Mouse (Mus musculus): Measurements from ENCODE around the gene Tmem208. TPM values are rescaled to one million over a fixed set of nuclear protein-coding genes. Genes with fewer than 3 reads are reported as not detected.

The Tmem208 gene
- polyA plus RNA-seq, 1 experiment from 2014 or later, result 126 TPM

GRCm38 (mm10) chr8:105359208-105359607 lies 33.1 kb downstream of the Tmem208 start:
- Histone ChIP-seq H3K27ac (ENCODE audit: low read length) (no peak overlapping the region), H3K9me3 (ENCODE audit: control insufficient read depth, low read length) (no peaks in the 10 kb centered on the region), H3K27me3 (replicated peaks; ENCODE audit: control insufficient read depth, insufficient read depth, low read length) (no peaks in the 10 kb centered on the region), H3K4me3 (replicated peaks; ENCODE audit: low read length) (no peak overlapping the region), H3K4me2 (ENCODE audit: low read length) (no peak overlapping the region), H3K36me3 (ENCODE audit: control insufficient read depth, insufficient read depth) (peaks cover 4% of the 10 kb centered on the region; the same call in 1 of the 2 replicates), H3K4me1 (replicated peaks; ENCODE audit: control insufficient read depth, insufficient read depth, low read length) (no peaks in the 10 kb centered on the region), H3K9ac (replicated peaks; ENCODE audit: low read depth, low read length) (no peak overlapping the region)
- no peak for ATAC-seq
- 82% methylated on average over 15 of the region's 15 CpGs for WGBS

GRCm38 (mm10) chr8:105359646-105360045 lies 33.5 kb downstream of the Tmem208 start:
- no peak overlapping the region for H3K9ac ChIP-seq (replicated peaks; ENCODE audit: low read depth, low read length)
- H3K27me3 ChIP-seq (replicated peaks; ENCODE audit: control insufficient read depth, insufficient read depth, low read length), result no peaks in the 10 kb centered on the region
- H3K36me3 ChIP-seq (ENCODE audit: control insufficient read depth, insufficient read depth), result peaks cover 8% of the 10 kb centered on the region
- peak; percentile 26; the same call in 1 of the 2 replicates for ATAC-seq
- no peaks in the 10 kb centered on the region for H3K4me1 ChIP-seq (replicated peaks; ENCODE audit: control insufficient read depth, insufficient read depth, low read length)
- H3K4me2 ChIP-seq (ENCODE audit: low read length), result no peak overlapping the region
- H3K4me3 ChIP-seq (replicated peaks; ENCODE audit: low read length), result no peak overlapping the region
- H3K27ac ChIP-seq (ENCODE audit: low read length), result no peak overlapping the region
- 48% methylated on average over 4 of the region's 4 CpGs for WGBS
- H3K9me3 ChIP-seq (ENCODE audit: control insufficient read depth, low read length), result no peaks in the 10 kb centered on the region

- H3K9ac ChIP-seq (replicated peaks; ENCODE audit: low read depth, low read length), result no peak overlapping the region
- no peak overlapping the region for H3K27ac ChIP-seq (ENCODE audit: low read length)
- no peaks in the 10 kb centered on the region for H3K4me1 ChIP-seq (replicated peaks; ENCODE audit: control insufficient read depth, insufficient read depth, low read length)
- no peaks in the 10 kb centered on the region for H3K9me3 ChIP-seq (ENCODE audit: control insufficient read depth, low read length)
- no peak for ATAC-seq
- peaks cover 3% of the 10 kb centered on the region; the same call in 1 of the 2 replicates for H3K36me3 ChIP-seq (ENCODE audit: control insufficient read depth, insufficient read depth)
- H3K27me3 ChIP-seq (replicated peaks; ENCODE audit: control insufficient read depth, insufficient read depth, low read length), result no peaks in the 10 kb centered on the region
- no peak overlapping the region for H3K4me2 ChIP-seq (ENCODE audit: low read length)
- WGBS, result 71% methylated on average over 12 of the region's 12 CpGs
- H3K4me3 ChIP-seq (replicated peaks; ENCODE audit: low read length), result no peak overlapping the region
These were observed 35.9 kb downstream of the Tmem208 start for GRCm38 (mm10) chr8:105361751-105362702.

- H3K4me2 ChIP-seq (ENCODE audit: low read length), result no peak overlapping the region
- 79% methylated on average over 2 of the region's 2 CpGs for WGBS
- no peak overlapping the region for H3K4me3 ChIP-seq (replicated peaks; ENCODE audit: low read length)
- no peak overlapping the region for H3K9ac ChIP-seq (replicated peaks; ENCODE audit: low read depth, low read length)
- H3K36me3 ChIP-seq (ENCODE audit: control insufficient read depth, insufficient read depth), result peaks cover 3% of the 10 kb centered on the region; the same call in 1 of the 2 replicates
- no peak for ATAC-seq
- no peak overlapping the region for H3K27ac ChIP-seq (ENCODE audit: low read length)
- no peaks in the 10 kb centered on the region for H3K27me3 ChIP-seq (replicated peaks; ENCODE audit: control insufficient read depth, insufficient read depth, low read length)
- no peaks in the 10 kb centered on the region for H3K4me1 ChIP-seq (replicated peaks; ENCODE audit: control insufficient read depth, insufficient read depth, low read length)
- H3K9me3 ChIP-seq (ENCODE audit: control insufficient read depth, low read length), result no peaks in the 10 kb centered on the region
These were observed 41.0 kb downstream of the Tmem208 start for GRCm38 (mm10) chr8:105367107-105367506.

- Histone ChIP-seq H3K9me3 (ENCODE audit: control insufficient read depth, low read length) (no peaks in the 10 kb centered on the region), H3K4me1 (replicated peaks; ENCODE audit: control insufficient read depth, insufficient read depth, low read length) (no peaks in the 10 kb centered on the region; the same call in 1 of the 2 replicates), H3K4me3 (replicated peaks; ENCODE audit: low read length) (no peak overlapping the region), H3K4me2 (ENCODE audit: low read length) (no peak overlapping the region), H3K36me3 (ENCODE audit: control insufficient read depth, insufficient read depth) (no peaks in the 10 kb centered on the region), H3K27ac (ENCODE audit: low read length) (no peak overlapping the region), H3K9ac (replicated peaks; ENCODE audit: low read depth, low read length) (no peak overlapping the region), H3K27me3 (replicated peaks; ENCODE audit: control insufficient read depth, insufficient read depth, low read length) (no peaks in the 10 kb centered on the region)
- 77% methylated on average over 9 of the region's 9 CpGs for WGBS
- no peak for ATAC-seq
These were observed 46.3 kb downstream of the Tmem208 start for GRCm38 (mm10) chr8:105372473-105372872.

- WGBS, result 73% methylated on average over 2 of the region's 2 CpGs
- no peak within 1 kb of the TSS for H3K27ac ChIP-seq (ENCODE audit: low read length)
- no peaks in the 10 kb centered on the region for H3K9me3 ChIP-seq (ENCODE audit: control insufficient read depth, low read length)
- no peak within 1 kb of the TSS for H3K4me2 ChIP-seq (ENCODE audit: low read length)
- no peaks in the 10 kb centered on the region; the same call in 1 of the 2 replicates for H3K4me1 ChIP-seq (replicated peaks; ENCODE audit: control insufficient read depth, insufficient read depth, low read length)
- H3K9ac ChIP-seq (replicated peaks; ENCODE audit: low read depth, low read length), result no peak within 1 kb of the TSS
- no peaks in the 10 kb centered on the region for H3K36me3 ChIP-seq (ENCODE audit: control insufficient read depth, insufficient read depth)
- H3K27me3 ChIP-seq (replicated peaks; ENCODE audit: control insufficient read depth, insufficient read depth, low read length), result no peaks in the 10 kb centered on the region
- no peak within 1 kb of the TSS for H3K4me3 ChIP-seq (replicated peaks; ENCODE audit: low read length)
- no peak for ATAC-seq
These were observed 46.9 kb downstream of the Tmem208 start, which contains the start of gene Plekhg4 for GRCm38 (mm10) chr8:105373032-105373431. Gene Plekhg4 (plus strand): TSS chr8:105373274.

GRCm38 (mm10) chr8:105374513-105374966 lies 48.4 kb downstream of the Tmem208 start:
- H3K9ac ChIP-seq (replicated peaks; ENCODE audit: low read depth, low read length), result no peak overlapping the region; the same call in 1 of the 2 replicates
- no peak overlapping the region for H3K27ac ChIP-seq (ENCODE audit: low read length)
- no peaks in the 10 kb centered on the region for H3K9me3 ChIP-seq (ENCODE audit: control insufficient read depth, low read length)
- no peaks in the 10 kb centered on the region for H3K27me3 ChIP-seq (replicated peaks; ENCODE audit: control insufficient read depth, insufficient read depth, low read length)
- peaks cover 5% of the 10 kb centered on the region; the same call in 1 of the 2 replicates for H3K4me1 ChIP-seq (replicated peaks; ENCODE audit: control insufficient read depth, insufficient read depth, low read length)
- H3K36me3 ChIP-seq (ENCODE audit: control insufficient read depth, insufficient read depth), result no peaks in the 10 kb centered on the region
- H3K4me2 ChIP-seq (ENCODE audit: low read length), result peak overlapping the region; percentile 37
- H3K4me3 ChIP-seq (replicated peaks; ENCODE audit: low read length), result no peak overlapping the region
- no peak for ATAC-seq
- WGBS, result 29% methylated on average over 32 of the region's 33 CpGs

- H3K4me2 ChIP-seq (ENCODE audit: low read length), result no peak overlapping the region
- H3K27me3 ChIP-seq (replicated peaks; ENCODE audit: control insufficient read depth, insufficient read depth, low read length), result no peaks in the 10 kb centered on the region
- no peak overlapping the region for H3K9ac ChIP-seq (replicated peaks; ENCODE audit: low read depth, low read length)
- no peak overlapping the region for H3K4me3 ChIP-seq (replicated peaks; ENCODE audit: low read length)
- WGBS, result 51% methylated on average over 19 of the region's 19 CpGs
- no peaks in the 10 kb centered on the region for H3K9me3 ChIP-seq (ENCODE audit: control insufficient read depth, low read length)
- H3K27ac ChIP-seq (ENCODE audit: low read length), result no peak overlapping the region
- ATAC-seq, result no peak
- no peaks in the 10 kb centered on the region for H3K36me3 ChIP-seq (ENCODE audit: control insufficient read depth, insufficient read depth)
- H3K4me1 ChIP-seq (replicated peaks; ENCODE audit: control insufficient read depth, insufficient read depth, low read length), result peaks cover 5% of the 10 kb centered on the region; the same call in 1 of the 2 replicates
These were observed 52.5 kb downstream of the Tmem208 start for GRCm38 (mm10) chr8:105378673-105379072.

GRCm38 (mm10) chr8:105380308-105380707 lies 54.2 kb downstream of the Tmem208 start:
- Histone ChIP-seq H3K4me1 (replicated peaks; ENCODE audit: control insufficient read depth, insufficient read depth, low read length) (0 out of 2 replicates have a peak, but pooled peaks cover 5% of the 10 kb centered on the region), H3K27me3 (replicated peaks; ENCODE audit: control insufficient read depth, insufficient read depth, low read length) (no peaks in the 10 kb centered on the region), H3K9me3 (ENCODE audit: control insufficient read depth, low read length) (no peaks in the 10 kb centered on the region), H3K9ac (replicated peaks; ENCODE audit: low read depth, low read length) (no peak overlapping the region), H3K36me3 (ENCODE audit: control insufficient read depth, insufficient read depth) (no peaks in the 10 kb centered on the region), H3K27ac (ENCODE audit: low read length) (no peak overlapping the region), H3K4me3 (replicated peaks; ENCODE audit: low read length) (no peak overlapping the region), H3K4me2 (ENCODE audit: low read length) (no peak overlapping the region)
- 90% methylated on average over 12 of the region's 12 CpGs for WGBS
- no peak for ATAC-seq
